Mouse (Mus musculus) small intestine, adult 2 months (tissue): ENCODE data around the gene Cep290.

ENCODE experiments used
- CTCF ChIP-seq: fragments of 200-500 bp; IDR thresholded peaks from 2 replicates; pipeline ENCODE4 v1.5.1; 2012; ENCODE audit warnings: low read depth, mild to moderate bottlenecking, control low read depth, inconsistent platforms, low read length, moderate library complexity, mixed read lengths; ENCODE audit not compliant: insufficient replicate concordance, insufficient read length; ENCODE audit errors: extremely low read depth
- POLR2A ChIP-seq: fragments of 200-500 bp; IDR thresholded peaks from 2 replicates; pipeline ENCODE4 v1.6.1; 2012; ENCODE audit warnings: low read depth, mild to moderate bottlenecking, control low read depth, inconsistent platforms, low read length, moderate library complexity

GRCm38 (mm10) chr10:100603511-100603910, 116.2 kb downstream of the Cep290 start:
- TF ChIP-seq POLR2A (no peak), CTCF (no peak)
